Mouse (Mus musculus): ENCODE data around the gene Ifit1bl2.
"Not testable (repeated sequence)": the region's sequence is repeated elsewhere in the genome, so short reads cannot be mapped to it uniquely, and the experiment has no call there.

Gene Ifit1bl2

GRCm38 (mm10) chr19:34607237-34608051, 33.1 kb downstream of the Ifit1bl2 start, which contains the start of gene Ifit3b:
TSS of gene Ifit3b (plus strand) at chr19:34607970.
- not testable (repeated sequence) for DNase-seq

GRCm38 (mm10) chr19:34605472-34605871, 35.1 kb downstream of the Ifit1bl2 start:
- no peak for DNase-seq

GRCm38 (mm10) chr19:34601888-34602287, 38.7 kb downstream of the Ifit1bl2 start, which contains the start of gene Ifit1bl1:
TSS of gene Ifit1bl1 (minus strand) at chr19:34601956.
- not testable (repeated sequence) for DNase-seq

- not testable (repeated sequence) for DNase-seq
These were observed 41.3 kb downstream of the Ifit1bl2 start for GRCm38 (mm10) chr19:34599250-34599649.

- DNase-seq, result no peak
These were observed 42.2 kb downstream of the Ifit1bl2 start for GRCm38 (mm10) chr19:34598341-34598740.

GRCm38 (mm10) chr19:34596811-34597210, 43.7 kb downstream of the Ifit1bl2 start:
- no peak for DNase-seq

GRCm38 (mm10) chr19:34594523-34594922, 46.0 kb downstream of the Ifit1bl2 start:
- not testable (repeated sequence) for DNase-seq

GRCm38 (mm10) chr19:34593456-34593855, 47.1 kb downstream of the Ifit1bl2 start:
- no peak for DNase-seq

- no peak for DNase-seq
These were observed 51.6 kb downstream of the Ifit1bl2 start for GRCm38 (mm10) chr19:34588959-34589358.

- DNase-seq, result peak; percentile 23 to 26
These were observed 52.4 kb downstream of the Ifit1bl2 start for GRCm38 (mm10) chr19:34587898-34588692.

GRCm38 (mm10) chr19:34585740-34586458, 54.6 kb downstream of the Ifit1bl2 start:
- DNase-seq, result not testable (repeated sequence)

GRCm38 (mm10) chr19:34583126-34583766, 57.3 kb downstream of the Ifit1bl2 start, which contains the start of gene Ifit3:
TSS of gene Ifit3 (plus strand) at chr19:34583531.
- not testable (repeated sequence) for DNase-seq

GRCm38 (mm10) chr19:34582696-34583095, 57.8 kb downstream of the Ifit1bl2 start:
- not testable (repeated sequence) for DNase-seq

- DNase-seq, result no peak
These were observed 63.4 kb downstream of the Ifit1bl2 start for GRCm38 (mm10) chr19:34577121-34577520.

GRCm38 (mm10) chr19:34573650-34574049, 66.9 kb downstream of the Ifit1bl2 start:
- no peak for DNase-seq

- DNase-seq, result no peak
These were observed 69.5 kb downstream of the Ifit1bl2 start for GRCm38 (mm10) chr19:34571080-34571479.

GRCm38 (mm10) chr19:34569896-34570476, 70.6 kb downstream of the Ifit1bl2 start:
- no peak for DNase-seq

GRCm38 (mm10) chr19:34568988-34569895, 71.3 kb downstream of the Ifit1bl2 start:
- no peak for DNase-seq
